Mouse (Mus musculus) C2C12 (cell line): ENCODE results near the gene Rgp1.

ENCODE experiments used
- CTCF ChIP-seq: IDR thresholded peaks from one replicate; pipeline ENCODE4 v1.5.1; 2011; ENCODE audit not compliant: control insufficient read depth, insufficient read depth, insufficient read length
- MAX ChIP-seq: IDR thresholded peaks from one replicate; pipeline ENCODE4 v1.6.1; 2011; ENCODE audit warnings: mild to moderate bottlenecking, control low read depth

GRCm38 (mm10) chr4:43530581-43530980 lies 47.9 kb upstream of the Rgp1 start:
- TF ChIP-seq MAX = no peak
- peak; percentile 44 for TF ChIP-seq CTCF
